8 mouse cellular contexts compared by ENCODE assay signal in the genomic region with DNA sequence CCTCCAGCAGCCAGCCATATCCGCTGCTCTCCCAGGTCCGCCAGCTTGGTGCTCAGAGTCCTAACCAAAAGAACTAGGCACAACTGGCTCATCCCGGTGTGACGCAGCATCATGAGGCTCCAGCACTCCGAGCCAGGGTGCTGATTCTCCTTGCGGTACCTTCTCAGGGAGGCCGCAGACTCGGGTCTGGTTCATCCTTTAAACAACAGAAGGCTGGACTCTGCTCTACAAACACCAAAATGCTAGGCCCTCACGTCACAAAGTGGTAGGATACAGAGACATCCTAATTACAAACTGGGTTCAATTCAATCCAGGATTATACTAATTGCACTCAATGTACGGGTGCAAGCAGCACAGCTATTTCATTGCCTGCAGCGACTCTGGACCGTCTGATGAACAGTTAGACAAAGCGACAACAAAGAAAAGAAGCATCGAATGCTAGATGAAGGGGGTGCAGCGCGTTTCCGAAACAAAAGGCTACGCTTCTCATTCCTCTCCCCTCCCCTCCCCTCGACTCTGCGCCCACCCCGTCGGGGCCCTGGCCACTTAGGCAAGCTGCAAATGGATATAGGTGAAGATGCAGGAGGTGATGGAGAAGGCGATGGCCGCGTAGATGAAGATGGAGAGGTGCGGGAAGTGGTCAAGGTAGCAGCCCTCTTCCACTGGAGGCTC. TPM values are rescaled to one million over a fixed set of nuclear protein-coding genes. Genes with fewer than 3 reads are reported as not detected.
DNase-seq lines count a peak whose midpoint lies in the region; ATAC-seq and TF ChIP-seq lines count a peak whose summit lies in the region.

No protein-coding gene starts in this region.

- H3K36me3 ChIP-seq in kidney, embryonic 14.5 days (ENCODE audit: control insufficient read depth, insufficient read depth, low read length): peaks cover 8% of the 10 kb centered on the region
- H3K36me3 ChIP-seq in hindbrain, postnatal 0 days (ENCODE audit: insufficient read depth, low read length): peaks cover 4% of the 10 kb centered on the region; the same call in 1 of the 2 replicates

- H3K4me2 ChIP-seq in kidney, embryonic 14.5 days (replicated peaks; ENCODE audit: low read depth, low read length): peak overlapping the region; percentile 83
- peak overlapping the region; percentile 62 for H3K4me2 ChIP-seq in hindbrain, postnatal 0 days (ENCODE audit: low read depth, low read length)

- H3K9ac ChIP-seq in kidney, embryonic 14.5 days (ENCODE audit: low read depth, low read length): peak overlapping the region; percentile 69
- peak overlapping the region; percentile 80 for H3K9ac ChIP-seq in hindbrain, postnatal 0 days (replicated peaks; ENCODE audit: low read length)

- 4% methylated on average over 26 of the region's 26 CpGs for WGBS in kidney, embryonic 14.5 days
- 3% methylated on average over 26 of the region's 26 CpGs for WGBS in hindbrain, postnatal 0 days

- DNase-seq in kidney, postnatal 14 days: no peak
- DNase-seq in embryo, embryonic 9.5 days (ENCODE audit: extremely low spot score): peak; percentile 35
- DNase-seq in hindbrain, postnatal 0 days (ENCODE audit: low spot score): peak; percentile 64
- peak; percentile 9 for DNase-seq in liver
- DNase-seq in right cerebral cortex, postnatal 14 days: peak; percentile 22
- DNase-seq in urinary bladder, postnatal 10 days (ENCODE audit: low spot score): no peak
- no peak for DNase-seq in gastrocnemius, adult 18-20 months (ENCODE audit: low spot score)

- no peaks in the 10 kb centered on the region for H3K9me3 ChIP-seq in kidney, embryonic 14.5 days (ENCODE audit: control insufficient read depth, low read length)
- H3K9me3 ChIP-seq in hindbrain, postnatal 0 days (ENCODE audit: low read length): no peaks in the 10 kb centered on the region

- no peak for ATAC-seq in kidney, embryonic 14.5 days (ENCODE audit: low FRiP score, low TSS enrichment)
- peak; percentile 24 for ATAC-seq in hindbrain, postnatal 0 days

- peak overlapping the region; percentile 66; the same call in 1 of the 2 replicates for H3K27ac ChIP-seq in kidney, embryonic 14.5 days (ENCODE audit: low read depth, low read length)
- peak overlapping the region; percentile 95 for H3K27ac ChIP-seq in hindbrain, postnatal 0 days

- peaks cover 13% of the 10 kb centered on the region; the same call in 1 of the 2 replicates for H3K4me1 ChIP-seq in kidney, embryonic 14.5 days (ENCODE audit: control insufficient read depth, insufficient read depth, low read length)
- 0 out of 2 replicates have a peak, but pooled peaks cover 5% of the 10 kb centered on the region for H3K4me1 ChIP-seq in hindbrain, postnatal 0 days (ENCODE audit: insufficient read depth, low read length)

- H3K27me3 ChIP-seq in kidney, embryonic 14.5 days (ENCODE audit: control insufficient read depth, insufficient read depth, low read length): no peaks in the 10 kb centered on the region
- H3K27me3 ChIP-seq in hindbrain, postnatal 0 days (ENCODE audit: insufficient read depth, low read length): no peaks in the 10 kb centered on the region

- H3K4me3 ChIP-seq in kidney, embryonic 14.5 days (ENCODE audit: low read length): peak overlapping the region; percentile 44
- peak overlapping the region; percentile 55 for H3K4me3 ChIP-seq in hindbrain, postnatal 0 days (ENCODE audit: low read length)

- no peak for TF ChIP-seq CTCF in hindbrain, postnatal 0 days (IDR thresholded peaks at IDR 0.05; ENCODE audit: low read depth)

RNA-seq across cellular contexts. Expression of gene 6330403K07Rik, which starts 0.7 kb away (rescaled TPM):
- 25.5 and 61.4 TPM in 2 replicates for polyA plus RNA-seq in kidney, embryonic 14.5 days (2014; fragmentation: Nextera tagmentation; extraction: Ambion mirVana)
- 696 and 765 TPM in 2 replicates for total RNA-seq in hindbrain, postnatal 0 days (2014; rRNA removed)
- 673 and 681 TPM in 2 replicates for polyA plus RNA-seq in hindbrain, postnatal 0 days (2015; fragmentation: Nextera tagmentation; extraction: Ambion mirVana)
- total RNA-seq in gastrocnemius, adult 18-20 months (2021): under 1 TPM in 1 of 2 experiments, not detected in 1; 0.16 TPM

RNA-seq across cellular contexts. Expression of gene Derl2, which starts 13.0 kb away (rescaled TPM):
- polyA plus RNA-seq in kidney, embryonic 14.5 days (2014; fragmentation: Nextera tagmentation; extraction: Ambion mirVana): 37.3 and 42.7 TPM in 2 replicates
- 25.7 and 31.5 TPM in 2 replicates for total RNA-seq in hindbrain, postnatal 0 days (2014; rRNA removed)
- polyA plus RNA-seq in hindbrain, postnatal 0 days (2015; fragmentation: Nextera tagmentation; extraction: Ambion mirVana): 25.3 and 28.2 TPM in 2 replicates
- total RNA-seq in gastrocnemius, adult 18-20 months (2021): 10 to 100 TPM; 14.2 TPM

RNA-seq across cellular contexts. Expression of gene Mis12, which starts 13.2 kb away (rescaled TPM):
- 23.2 and 31.1 TPM in 2 replicates for polyA plus RNA-seq in kidney, embryonic 14.5 days (2014; fragmentation: Nextera tagmentation; extraction: Ambion mirVana)
- total RNA-seq in hindbrain, postnatal 0 days (2014; rRNA removed): 6.1 and 12.5 TPM in 2 replicates
- polyA plus RNA-seq in hindbrain, postnatal 0 days (2015; fragmentation: Nextera tagmentation; extraction: Ambion mirVana): 14.1 and 16.2 TPM in 2 replicates
- total RNA-seq in gastrocnemius, adult 18-20 months (2021): 1 to 10 TPM; 5.0 to 6.7 TPM

RNA-seq across cellular contexts. Expression of gene Dhx33, which starts 28.4 kb away (rescaled TPM):
- polyA plus RNA-seq in kidney, embryonic 14.5 days (2014; fragmentation: Nextera tagmentation; extraction: Ambion mirVana): 10.7 and 29.9 TPM in 2 replicates
- 22.9 and 24.3 TPM in 2 replicates for total RNA-seq in hindbrain, postnatal 0 days (2014; rRNA removed)
- polyA plus RNA-seq in hindbrain, postnatal 0 days (2015; fragmentation: Nextera tagmentation; extraction: Ambion mirVana): 8.3 and 10.0 TPM in 2 replicates
- total RNA-seq in gastrocnemius, adult 18-20 months (2021): 1 to 10 TPM; 6.1 to 7.6 TPM

RNA-seq across cellular contexts. Expression of gene C1qbp, which starts 49.8 kb away (rescaled TPM):
- polyA plus RNA-seq in kidney, embryonic 14.5 days (2014; fragmentation: Nextera tagmentation; extraction: Ambion mirVana): 288 and 307 TPM in 2 replicates
- 14.9 and 22.0 TPM in 2 replicates for total RNA-seq in hindbrain, postnatal 0 days (2014; rRNA removed)
- 201 TPM in 2 replicates for polyA plus RNA-seq in hindbrain, postnatal 0 days (2015; fragmentation: Nextera tagmentation; extraction: Ambion mirVana)
- 100 to 1,000 TPM; 120 TPM for total RNA-seq in gastrocnemius, adult 18-20 months (2021)

Comparison
In these comparisons a context has a peak if more than half of its experiments do, and no peak if none do; other contexts are left out.
1. DNase-seq: peak in embryo, embryonic 9.5 days (single experiment), hindbrain, postnatal 0 days (single experiment), liver (single experiment) and right cerebral cortex, postnatal 14 days (single experiment); none in kidney, postnatal 14 days (single experiment), urinary bladder, postnatal 10 days (single experiment) and gastrocnemius, adult 18-20 months (single experiment).
2. RNA of gene 6330403K07Rik, which starts 0.7 kb away (total RNA-seq): 696 to 765 TPM in hindbrain, postnatal 0 days; 0.16 TPM in gastrocnemius, adult 18-20 months; every median in the first group is over 100 times any median in the second.